Mouse (Mus musculus): ENCODE measurements around the gene Anapc11. TPM values are rescaled to one million over a fixed set of nuclear protein-coding genes. Genes with fewer than 3 reads are reported as not detected.

The Anapc11 gene
- polyA plus RNA-seq, 1 experiment, result 128 TPM

DNA sequence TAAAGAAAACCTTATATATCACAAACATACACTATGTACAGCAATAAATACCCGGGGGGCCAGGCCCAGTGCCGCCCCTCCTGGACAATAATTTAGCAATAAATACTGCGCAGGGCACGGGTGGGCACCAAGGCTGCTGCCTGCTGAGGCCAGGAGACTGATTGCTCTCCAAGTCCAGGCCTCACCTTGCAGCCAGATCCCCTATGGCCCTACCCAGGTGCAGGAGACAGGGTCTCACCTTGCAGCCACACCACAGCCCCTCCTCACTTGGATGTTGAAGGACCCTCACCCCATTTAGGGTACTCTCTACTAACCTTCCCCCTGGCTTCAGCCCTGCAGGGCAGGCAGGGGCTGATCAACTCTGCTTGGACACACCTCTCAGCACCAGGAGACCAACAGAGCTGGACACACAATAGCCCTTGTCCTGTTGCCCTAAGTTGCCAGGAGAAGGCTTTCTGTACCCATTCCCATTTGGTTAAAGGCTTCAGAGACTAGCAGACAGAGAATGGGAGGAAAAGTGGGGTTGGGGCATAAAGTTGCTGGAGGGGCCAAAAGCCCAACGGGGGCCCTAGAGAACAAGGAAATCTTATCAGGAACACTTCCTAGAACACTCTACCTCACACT is 27.0 kb downstream of the Anapc11 start, which contains the start of gene Sirt7:
TSS of gene Sirt7 (minus strand) at position 89 of the 624 bp plus-strand sequence.
- TF ChIP-seq CTCF (IDR thresholded peaks at IDR 0.05; ENCODE audit: low read depth, low read length) (no peak), POLR2A (IDR thresholded peaks at IDR 0.05; ENCODE audit: borderline replicate concordance, low read depth, low read length) (no peak)
- H3K27ac ChIP-seq (ENCODE audit: insufficient read depth, low read depth, low read length), result peak within 1 kb of the TSS; percentile 56
- peak within 1 kb of the TSS; percentile 72 for H3K4me3 ChIP-seq (ENCODE audit: insufficient read depth, low read length)
- peaks cover 40% of the 10 kb centered on the region for H3K4me1 ChIP-seq (ENCODE audit: control insufficient read depth, insufficient read depth, low read length)

DNA sequence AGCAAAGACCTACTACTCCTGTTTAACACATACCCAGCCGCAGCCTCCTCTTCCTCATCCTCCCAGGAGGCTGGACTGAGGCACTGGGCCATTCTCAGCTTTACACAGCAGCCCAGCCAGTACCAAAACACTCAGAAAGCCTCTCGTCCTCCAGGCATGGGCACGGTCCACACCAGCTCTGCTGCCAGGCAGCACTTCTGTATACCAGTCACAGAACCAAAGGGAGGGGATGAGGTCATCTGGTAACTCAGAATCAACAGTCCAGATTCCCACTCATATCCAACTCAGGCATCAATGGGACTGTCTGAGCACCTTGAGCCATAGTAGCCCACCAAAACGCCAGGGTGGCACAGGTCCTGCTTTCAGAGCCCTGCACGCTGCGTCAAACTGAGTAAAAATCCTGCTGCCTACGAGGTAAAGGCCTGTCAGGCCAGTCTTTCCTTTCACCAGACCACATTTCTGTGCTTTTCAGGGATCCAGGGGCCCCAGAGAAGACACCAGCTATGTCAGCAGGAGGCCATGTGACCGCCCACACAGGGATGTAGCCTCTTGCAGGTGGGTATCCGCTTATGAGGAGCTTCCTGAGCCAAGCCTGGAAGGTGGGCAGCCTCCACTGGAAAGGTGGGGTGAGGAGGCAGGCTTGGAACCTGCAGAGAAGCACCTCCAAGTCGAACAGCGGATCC is 28.7 kb downstream of the Anapc11 start:
- Histone ChIP-seq H3K4me3 (ENCODE audit: insufficient read depth, low read length) (no peak overlapping the region), H3K4me1 (ENCODE audit: control insufficient read depth, insufficient read depth, low read length) (peaks cover 43% of the 10 kb centered on the region)

DNA sequence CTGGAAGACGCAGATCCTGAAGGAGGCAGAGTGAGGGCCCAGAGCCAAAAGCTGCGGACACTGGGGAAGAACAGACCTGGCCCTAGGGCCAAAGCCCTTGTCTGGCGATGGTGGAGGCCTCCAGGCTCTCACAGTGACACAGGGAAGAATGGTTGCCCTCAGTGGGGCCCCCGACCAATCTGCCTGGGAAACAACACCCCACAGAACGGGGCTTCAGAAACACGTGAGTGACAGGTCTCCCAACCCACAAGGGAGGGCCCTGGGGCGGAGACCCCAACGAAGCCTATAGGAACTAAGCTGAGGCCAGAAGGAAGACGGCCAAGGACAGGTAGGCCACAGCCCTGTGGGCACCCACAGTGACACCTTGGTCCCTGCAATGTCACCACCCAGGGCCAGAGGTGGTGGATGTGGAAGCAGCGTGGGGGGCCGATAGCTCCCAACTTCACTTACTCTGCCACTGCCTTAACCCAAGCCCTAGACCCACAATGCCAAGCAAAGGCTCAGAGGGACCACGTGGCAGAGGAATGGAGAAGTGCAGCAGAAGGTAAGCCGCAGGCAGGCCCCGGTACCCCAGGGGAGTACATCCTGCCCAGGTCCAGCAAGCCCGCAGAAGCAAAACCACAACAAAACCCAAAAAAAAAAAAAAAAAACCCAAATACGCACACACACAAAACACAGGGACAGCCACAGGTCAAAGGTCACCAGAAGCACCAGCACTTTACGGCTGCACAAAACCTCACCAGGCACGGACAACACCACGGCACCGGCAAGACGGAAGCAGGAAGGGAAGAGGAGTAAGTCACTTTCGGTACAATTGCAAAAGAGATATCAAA is 29.5 kb downstream of the Anapc11 start:
- peaks cover 43% of the 10 kb centered on the region for H3K4me1 ChIP-seq (ENCODE audit: control insufficient read depth, insufficient read depth, low read length)
- TF ChIP-seq CTCF (IDR thresholded peaks at IDR 0.05; ENCODE audit: low read depth, low read length) (no peak), POLR2A (IDR thresholded peaks at IDR 0.05; ENCODE audit: borderline replicate concordance, low read depth, low read length) (no peak)
- H3K27ac ChIP-seq (ENCODE audit: insufficient read depth, low read depth, low read length), result peak overlapping the region; percentile 50
- peak overlapping the region; percentile 30 for H3K4me3 ChIP-seq (ENCODE audit: insufficient read depth, low read length)

More for the DNA sequence above, 28.7 kb downstream of the Anapc11 start:
- H3K27ac ChIP-seq (ENCODE audit: insufficient read depth, low read depth, low read length), result peak overlapping the region; percentile 50; the same call in 1 of the 2 replicates
- TF ChIP-seq CTCF (IDR thresholded peaks at IDR 0.05; ENCODE audit: low read depth, low read length) (no peak), POLR2A (IDR thresholded peaks at IDR 0.05; ENCODE audit: borderline replicate concordance, low read depth, low read length) (no peak)

DNA sequence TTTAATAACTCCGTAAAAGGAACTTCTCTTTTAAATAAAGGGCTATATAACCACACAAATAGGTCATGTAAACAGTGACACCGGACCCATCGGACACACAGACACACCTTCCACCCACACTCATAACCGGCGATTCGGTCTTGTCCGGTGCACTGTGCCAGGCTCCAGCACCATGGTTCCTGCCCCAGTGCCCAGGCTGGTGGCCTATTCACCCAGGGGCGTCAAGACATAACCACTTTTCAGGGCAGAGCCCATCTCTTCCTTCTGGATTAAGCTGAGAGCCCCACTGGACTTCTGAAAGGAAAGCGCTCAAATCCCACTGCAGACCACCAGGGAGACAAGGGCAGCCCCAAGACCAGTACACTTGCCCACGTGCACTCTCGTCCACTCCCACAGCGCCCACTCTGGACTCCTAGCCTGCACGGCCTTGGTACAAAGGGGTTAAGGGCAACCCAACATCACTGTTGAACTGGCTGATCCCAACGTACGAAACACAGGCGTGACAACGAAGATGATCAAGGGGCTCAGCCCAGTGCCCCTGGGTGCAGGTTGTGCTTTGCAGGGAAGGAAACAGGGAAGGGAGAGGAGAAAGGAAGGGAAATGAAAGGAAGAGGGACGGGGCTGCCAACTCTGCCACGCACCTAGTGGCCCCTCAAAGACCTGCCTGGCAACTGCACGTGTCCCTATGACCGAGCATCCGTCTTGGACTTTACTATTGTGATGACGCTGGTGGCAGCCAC is 30.6 kb downstream of the Anapc11 start:
- H3K4me1 ChIP-seq (ENCODE audit: control insufficient read depth, insufficient read depth, low read length), result peaks cover 43% of the 10 kb centered on the region
- H3K4me3 ChIP-seq (ENCODE audit: insufficient read depth, low read length), result peak overlapping the region; percentile 62
- TF ChIP-seq POLR2A (IDR thresholded peaks at IDR 0.05; ENCODE audit: borderline replicate concordance, low read depth, low read length), result no peak
- TF ChIP-seq CTCF (IDR thresholded peaks at IDR 0.05; ENCODE audit: low read depth, low read length), result no peak
- H3K27ac ChIP-seq (ENCODE audit: insufficient read depth, low read depth, low read length), result peak overlapping the region; percentile 95

DNA sequence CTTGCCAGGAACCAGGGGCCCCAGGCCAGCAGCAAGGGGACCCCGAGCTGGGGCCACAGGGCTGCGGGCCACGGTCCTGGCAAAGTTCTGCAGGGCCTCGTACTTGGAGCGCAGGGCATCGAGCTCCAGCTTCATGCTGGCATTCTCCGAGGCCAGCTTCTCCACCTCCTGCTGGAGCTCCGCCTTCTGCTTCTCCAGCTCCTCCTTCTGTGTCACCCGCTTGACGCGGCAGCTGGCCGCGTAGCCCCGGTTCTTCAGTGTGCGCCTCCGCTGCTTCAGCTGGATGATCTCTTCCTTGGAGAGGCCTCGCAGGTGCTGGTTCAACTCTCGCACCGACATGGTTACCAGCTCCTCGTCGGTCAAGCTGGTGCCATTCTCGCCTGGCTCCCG is 31.1 kb downstream of the Anapc11 start:
- peak overlapping the region; percentile 95 for H3K27ac ChIP-seq (ENCODE audit: insufficient read depth, low read depth, low read length)
- H3K4me1 ChIP-seq (ENCODE audit: control insufficient read depth, insufficient read depth, low read length), result peaks cover 46% of the 10 kb centered on the region
- TF ChIP-seq CTCF (IDR thresholded peaks at IDR 0.05; ENCODE audit: low read depth, low read length) (no peak), POLR2A (IDR thresholded peaks at IDR 0.05; ENCODE audit: borderline replicate concordance, low read depth, low read length) (no peak)
- peak overlapping the region; percentile 62 for H3K4me3 ChIP-seq (ENCODE audit: insufficient read depth, low read length)

DNA sequence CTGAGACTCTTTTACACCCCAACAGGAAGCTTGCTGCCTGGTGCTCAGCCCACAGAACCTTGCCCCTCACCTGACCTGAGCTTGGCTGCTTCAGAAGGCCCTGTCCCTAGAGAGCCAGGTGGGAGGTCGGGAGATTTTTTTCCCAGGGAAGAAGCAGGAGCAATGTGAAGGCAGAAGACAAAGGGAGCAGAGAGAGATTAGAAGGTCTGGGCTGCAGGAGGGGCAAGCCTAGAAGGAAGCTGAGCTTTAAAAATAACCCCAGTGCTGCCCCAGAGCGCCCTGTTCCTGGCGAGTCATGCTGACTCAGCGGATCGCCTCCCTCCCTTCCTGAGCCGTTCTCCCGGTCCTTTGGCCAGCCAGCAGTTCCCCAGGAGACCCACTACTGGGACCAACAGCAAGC is 31.7 kb downstream of the Anapc11 start:
- no peak; the same call in 1 of the 2 replicates for TF ChIP-seq POLR2A (IDR thresholded peaks at IDR 0.05; ENCODE audit: borderline replicate concordance, low read depth, low read length)
- no peak for TF ChIP-seq CTCF (IDR thresholded peaks at IDR 0.05; ENCODE audit: low read depth, low read length)
- Histone ChIP-seq H3K4me3 (ENCODE audit: insufficient read depth, low read length) (peak overlapping the region; percentile 62), H3K4me1 (ENCODE audit: control insufficient read depth, insufficient read depth, low read length) (peaks cover 51% of the 10 kb centered on the region), H3K27ac (ENCODE audit: insufficient read depth, low read depth, low read length) (peak overlapping the region; percentile 95)

DNA sequence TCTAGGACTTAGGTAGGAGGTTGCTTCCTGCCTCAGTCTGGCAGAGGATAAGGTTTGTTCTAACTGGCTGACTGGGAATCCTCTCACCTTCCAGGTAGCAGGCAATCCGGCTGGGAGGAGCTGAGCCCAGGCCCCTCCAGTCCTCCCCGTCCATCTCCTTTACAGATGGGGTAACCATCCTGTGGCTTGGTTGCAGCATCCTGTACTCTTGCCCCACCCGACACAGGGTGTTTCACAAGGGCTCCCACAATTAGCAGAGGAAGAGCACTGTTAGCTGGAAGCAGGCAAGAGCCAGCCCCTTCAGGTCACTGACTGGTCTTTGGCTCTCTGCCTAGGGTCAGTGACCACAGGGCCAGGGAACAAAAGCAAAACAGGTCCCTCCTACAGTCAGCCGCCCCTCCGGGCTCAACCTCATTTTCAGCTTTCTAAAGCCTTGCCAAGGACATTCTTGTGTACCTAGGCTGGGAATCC is 32.2 kb downstream of the Anapc11 start:
- TF ChIP-seq POLR2A (IDR thresholded peaks at IDR 0.05; ENCODE audit: borderline replicate concordance, low read depth, low read length) (no peak), CTCF (IDR thresholded peaks at IDR 0.05; ENCODE audit: low read depth, low read length) (no peak)
- H3K27ac ChIP-seq (ENCODE audit: insufficient read depth, low read depth, low read length), result peak overlapping the region; percentile 95
- H3K4me1 ChIP-seq (ENCODE audit: control insufficient read depth, insufficient read depth, low read length), result peaks cover 49% of the 10 kb centered on the region
- H3K4me3 ChIP-seq (ENCODE audit: insufficient read depth, low read length), result peak overlapping the region; percentile 62

DNA sequence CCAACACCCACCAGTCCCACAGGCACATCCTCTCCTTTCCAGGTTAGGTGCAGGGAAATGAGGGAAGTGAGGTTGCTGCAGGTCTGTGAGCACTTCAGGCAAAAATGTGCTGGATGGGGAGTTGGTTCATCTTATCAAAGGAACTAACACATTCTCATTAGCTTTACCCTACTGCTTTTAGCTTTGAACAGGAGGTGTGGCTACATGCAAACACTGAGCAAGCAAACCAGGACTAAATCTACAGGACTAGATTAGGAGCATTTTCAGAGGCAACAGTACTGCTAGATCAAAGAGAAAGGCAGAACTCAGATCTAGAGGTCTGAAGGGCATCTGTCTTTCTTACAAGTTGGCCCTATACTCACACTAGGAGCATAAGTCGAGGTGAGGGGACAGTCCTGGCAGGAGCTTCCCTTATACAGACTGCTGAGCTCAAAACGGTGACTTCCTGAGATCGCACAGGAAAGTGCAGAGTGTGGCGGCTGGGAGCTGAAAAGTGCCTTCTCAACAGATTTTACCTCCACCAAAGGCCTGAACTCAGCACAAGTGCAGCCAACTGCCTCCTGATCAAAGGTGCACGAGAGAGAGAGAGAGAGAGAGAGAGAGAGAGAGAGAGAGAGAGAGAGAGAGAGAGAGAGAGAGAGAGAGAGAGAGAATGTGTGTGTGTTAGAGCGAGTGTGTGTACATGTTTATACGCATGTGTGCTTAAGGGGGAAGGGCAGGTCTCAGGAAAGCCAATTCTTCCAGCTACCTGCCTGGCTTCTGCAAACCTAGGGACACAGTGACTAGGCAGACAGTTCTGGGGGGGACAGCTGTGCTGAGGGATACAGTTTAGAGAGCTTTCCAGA is 32.9 kb downstream of the Anapc11 start:
- Histone ChIP-seq H3K4me3 (ENCODE audit: insufficient read depth, low read length) (peak overlapping the region; percentile 62), H3K27ac (ENCODE audit: insufficient read depth, low read depth, low read length) (peak overlapping the region; percentile 95), H3K4me1 (ENCODE audit: control insufficient read depth, insufficient read depth, low read length) (peaks cover 46% of the 10 kb centered on the region)
- TF ChIP-seq CTCF (IDR thresholded peaks at IDR 0.05; ENCODE audit: low read depth, low read length), result no peak
- TF ChIP-seq POLR2A (IDR thresholded peaks at IDR 0.05; ENCODE audit: borderline replicate concordance, low read depth, low read length), result no peak
